Mouse (Mus musculus) testis, postnatal 10 days (tissue): ENCODE results near the gene Nfam1.

ENCODE experiments used
- DNase-seq: peaks from one replicate; pipeline ENCODE4 v3.0.0; 2021; ENCODE audit warnings: low spot score

Gene Nfam1

DNA sequence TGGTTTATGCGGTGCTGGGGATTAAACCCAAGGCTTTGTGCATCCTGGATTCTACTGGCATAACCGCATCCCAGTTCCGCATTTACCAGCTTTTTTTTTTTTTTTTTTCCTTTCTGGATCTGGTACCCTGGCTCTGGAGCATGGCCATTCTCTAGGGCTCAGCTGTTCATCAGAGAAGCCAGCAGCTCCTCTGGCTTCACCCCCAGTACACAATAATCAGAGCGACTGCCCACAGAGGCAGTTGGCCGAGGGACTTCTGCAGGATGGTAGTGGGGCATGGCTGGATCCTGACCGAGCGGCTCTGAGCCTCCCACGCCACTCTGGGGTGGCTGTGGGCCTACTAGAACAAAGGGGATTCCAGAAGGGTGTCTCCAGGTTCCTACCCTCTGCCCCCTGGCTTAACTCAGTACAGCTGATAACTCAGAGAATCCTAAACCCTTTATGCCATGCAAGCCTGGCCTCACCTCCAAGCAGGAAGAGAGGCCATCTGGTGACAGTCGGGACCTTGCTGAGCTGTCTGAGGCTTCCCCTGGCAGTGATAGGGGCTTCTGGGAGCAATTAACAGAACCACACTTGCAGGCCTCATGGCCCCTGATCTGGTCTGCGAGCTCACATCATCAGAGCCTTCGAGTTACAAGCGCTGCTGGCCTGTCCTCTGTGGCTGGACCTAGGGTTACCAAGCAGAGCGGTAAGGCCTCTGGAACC, 40.9 kb downstream of the Nfam1 start:
- no peak for DNase-seq

DNA sequence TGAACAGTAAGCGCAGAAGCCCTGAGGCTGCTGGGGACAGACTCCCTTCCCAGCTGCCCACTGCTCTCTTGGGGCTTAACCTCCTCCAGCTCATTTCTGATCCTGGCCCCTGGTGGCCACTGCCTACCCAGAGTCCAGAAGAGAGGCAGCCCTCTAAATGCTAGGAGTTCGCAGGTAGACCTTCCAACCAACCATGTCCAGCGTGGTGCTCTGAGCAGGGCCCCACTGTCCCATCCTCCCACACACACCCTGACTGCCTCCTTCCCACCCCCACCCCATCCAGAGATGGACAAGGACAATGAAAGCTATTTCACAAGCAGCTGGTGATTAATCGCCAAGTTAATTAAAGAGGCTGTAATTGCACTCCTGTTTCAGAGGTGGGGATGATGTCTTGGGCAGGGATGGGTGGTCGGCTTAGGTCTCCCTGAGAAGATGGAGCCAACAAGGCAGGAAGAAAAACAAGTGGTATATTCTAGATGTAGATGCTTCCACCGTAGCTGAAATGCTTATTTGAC, 43.9 kb downstream of the Nfam1 start:
- no peak for DNase-seq

DNA sequence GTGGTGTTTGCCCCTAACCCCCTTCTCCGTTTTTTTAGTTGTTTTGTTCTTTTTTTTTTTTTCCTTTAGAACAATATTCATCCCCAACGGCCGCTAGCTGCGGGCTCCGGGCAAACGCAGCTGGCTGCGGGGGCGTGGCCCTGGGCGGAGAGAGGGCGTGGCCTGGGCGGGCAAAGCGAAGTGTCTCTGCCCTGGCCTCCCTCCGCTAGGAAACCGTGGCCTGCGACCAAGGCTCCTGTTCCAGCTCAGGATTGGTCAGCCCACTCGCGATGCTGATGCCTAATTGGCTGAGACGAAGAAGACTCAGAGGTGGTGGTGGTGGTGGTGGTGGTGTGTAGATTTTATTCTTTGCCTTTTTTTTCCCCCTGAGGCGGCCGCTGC, 45.4 kb downstream of the Nfam1 start, which contains the start of gene Tcf20:
Gene Tcf20 (minus strand): TSS at position 141 of the 381 bp plus-strand sequence.
- peak; percentile 98 for DNase-seq

DNA sequence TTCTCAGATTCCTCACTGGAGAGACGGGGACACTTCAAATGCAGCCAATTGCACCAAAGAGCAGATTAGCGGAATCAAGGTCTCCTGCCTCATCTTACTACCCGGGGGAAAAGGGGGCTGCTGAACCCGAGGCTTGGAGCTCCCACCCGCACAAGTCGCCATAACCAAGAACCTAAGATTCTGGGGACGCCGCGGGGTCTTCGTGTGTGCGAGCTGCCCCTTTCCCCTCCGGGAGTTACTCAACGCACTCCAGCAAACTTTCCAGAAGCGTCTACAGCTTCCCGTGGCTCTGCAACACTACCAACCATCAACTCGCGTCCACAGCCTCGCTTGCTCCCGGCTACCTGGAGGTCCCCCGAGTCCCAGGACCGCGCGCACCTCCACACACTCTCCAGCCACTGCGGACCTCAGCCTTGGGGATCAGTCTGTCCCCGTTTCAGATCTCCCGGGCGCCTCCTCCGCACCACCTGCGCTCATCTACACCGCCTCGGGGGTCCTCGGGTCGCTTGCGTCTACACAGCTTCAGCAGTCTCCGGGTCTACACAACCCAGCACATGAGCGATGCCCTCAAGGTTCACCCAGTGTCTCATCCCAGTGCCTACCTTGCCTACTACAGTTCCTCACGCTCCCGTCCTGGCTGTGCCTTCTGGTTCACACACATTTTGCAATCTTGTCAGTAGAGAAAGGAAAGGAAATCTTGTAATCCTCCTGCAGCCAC, 45.9 kb downstream of the Nfam1 start:
- no peak for DNase-seq

DNA sequence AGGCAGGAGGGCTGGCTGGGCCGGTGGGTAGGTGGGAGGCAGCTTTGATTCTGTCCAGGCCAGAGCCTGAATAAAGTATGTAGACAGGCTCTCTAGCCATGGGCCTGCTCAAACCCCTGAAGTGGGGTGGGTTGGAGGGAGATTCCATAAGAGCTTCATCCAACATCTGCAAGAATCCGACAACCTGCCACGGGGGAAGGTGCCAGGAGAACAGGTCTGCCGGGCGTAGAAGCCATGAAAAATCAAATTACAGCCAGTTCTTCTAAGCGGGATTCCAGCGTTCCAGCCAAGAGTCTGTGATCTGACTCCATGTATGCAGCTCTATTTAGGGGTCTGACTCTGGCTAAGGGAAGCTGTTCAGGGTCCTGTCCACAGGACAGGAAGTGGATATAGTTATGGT, 48.5 kb downstream of the Nfam1 start:
- no peak for DNase-seq

DNA sequence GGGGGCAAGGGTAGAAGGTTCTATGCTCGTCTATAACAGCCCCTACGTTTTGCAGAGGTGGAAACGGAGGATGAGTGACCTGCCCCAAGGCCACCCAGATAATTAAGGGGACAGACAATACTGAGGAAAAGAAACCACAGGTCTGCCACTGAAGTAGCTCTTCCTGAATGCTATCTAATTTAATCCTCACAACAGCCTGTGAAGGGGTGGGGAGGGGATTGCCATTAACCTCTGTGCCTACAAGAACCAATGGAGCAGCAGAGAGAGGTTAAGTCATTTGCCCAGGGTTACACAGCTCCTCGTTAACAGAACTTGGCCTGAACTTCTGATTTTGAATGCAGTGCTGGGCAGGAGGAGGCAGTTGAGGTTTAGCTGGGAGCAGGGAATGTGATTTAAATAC, 49.0 kb downstream of the Nfam1 start:
- no peak for DNase-seq

DNA sequence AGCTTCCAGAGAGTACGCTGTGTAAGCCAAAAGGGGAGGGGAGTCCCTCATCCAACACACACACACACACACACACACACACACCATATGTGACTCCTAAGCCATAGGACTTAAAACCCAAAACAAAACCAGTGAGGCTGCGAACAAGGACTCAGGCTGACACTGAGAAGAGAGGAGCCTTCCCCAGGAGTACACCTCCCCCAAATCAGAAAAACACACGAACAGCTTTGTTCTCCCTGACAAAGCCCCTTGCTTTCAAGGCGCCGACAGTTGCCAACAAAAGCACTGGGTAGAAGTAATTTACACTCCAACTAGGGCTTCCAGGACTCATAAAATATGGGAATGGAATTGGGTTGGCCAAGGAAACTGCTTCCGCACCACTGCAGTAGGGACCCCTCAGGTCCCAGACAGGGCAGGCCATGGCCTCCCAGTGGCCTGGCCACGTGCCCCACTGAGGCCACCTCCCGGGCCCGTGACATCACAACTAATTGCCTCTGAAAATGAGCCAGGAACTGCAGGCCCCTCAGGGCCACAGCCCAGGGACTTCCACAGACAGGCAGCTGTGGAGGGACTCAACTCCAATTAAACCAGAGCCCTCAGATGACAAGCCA, 49.6 kb downstream of the Nfam1 start:
- DNase-seq, result no peak

DNA sequence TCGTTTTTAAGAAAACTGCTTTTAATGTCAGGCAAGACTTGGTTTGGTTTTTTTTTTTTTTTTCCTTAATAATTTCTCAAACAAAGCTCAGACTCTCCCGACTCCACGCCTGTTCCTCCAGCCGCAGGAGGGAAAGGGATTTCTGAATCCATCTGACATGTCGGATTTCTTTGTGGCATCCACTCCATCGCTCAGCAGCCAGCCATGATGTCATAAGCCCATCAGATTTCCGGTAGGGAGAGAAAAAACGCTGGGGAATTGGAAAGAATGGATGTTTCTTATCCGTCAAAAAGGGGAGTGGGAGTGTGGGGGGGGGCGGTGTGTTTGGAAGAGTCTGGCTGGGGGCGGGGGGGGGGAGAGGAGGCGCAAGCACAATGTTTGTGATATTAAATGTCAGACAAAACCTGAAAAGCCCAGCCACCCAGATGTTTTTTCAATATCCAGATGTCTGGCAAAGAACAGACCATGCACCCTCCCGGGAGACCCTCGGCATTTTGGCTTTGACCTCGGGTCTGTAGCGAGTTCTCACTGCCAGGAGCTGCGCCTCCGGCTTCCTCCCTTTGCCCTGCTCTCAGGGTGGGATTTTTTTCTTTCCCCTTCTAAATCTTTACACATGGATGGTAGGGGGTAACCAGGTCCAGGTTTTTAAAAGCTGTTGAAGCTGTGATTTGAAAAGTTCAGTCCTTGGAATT, 50.2 kb downstream of the Nfam1 start:
- no peak for DNase-seq

DNA sequence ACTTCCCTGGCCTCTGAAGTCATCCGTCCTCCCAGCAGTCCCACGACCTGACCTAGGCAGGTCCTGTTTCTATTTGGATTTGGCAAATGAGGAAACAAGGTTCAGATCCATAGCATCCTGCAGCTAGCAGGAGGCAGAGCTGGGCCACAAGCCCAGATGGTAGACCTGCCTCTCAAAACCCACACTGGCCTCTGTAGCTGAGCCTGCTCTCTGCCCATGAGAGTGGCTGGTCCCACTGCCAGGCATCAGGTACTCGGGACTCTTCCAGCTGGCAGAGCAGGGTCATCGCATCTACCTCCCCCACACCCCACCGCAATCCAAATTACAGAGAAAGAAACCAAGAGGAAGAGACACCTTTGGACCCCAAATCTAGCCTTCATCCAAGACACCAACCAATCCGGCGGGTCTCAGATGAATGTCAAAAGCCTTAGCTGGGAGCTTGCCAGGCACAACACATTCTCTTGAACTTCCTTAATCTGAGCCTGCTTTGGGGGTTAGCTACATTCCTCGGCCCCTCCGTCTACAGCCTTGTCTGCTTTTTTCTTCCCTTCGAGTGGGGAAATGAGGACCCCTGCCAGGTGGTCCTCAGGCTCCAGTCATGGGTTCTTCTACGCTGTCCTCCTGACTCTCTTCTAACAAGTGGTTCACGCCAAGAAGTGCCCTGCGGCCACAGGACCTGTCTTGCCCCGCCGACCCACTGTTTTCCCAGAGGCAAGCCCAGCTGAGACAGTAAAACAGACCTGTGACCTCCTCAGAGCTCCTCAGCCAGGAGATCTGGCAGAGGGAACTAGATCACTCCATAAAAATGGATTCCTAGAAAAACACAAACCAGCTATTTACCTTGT, 51.2 kb downstream of the Nfam1 start:
- DNase-seq, result no peak

DNA sequence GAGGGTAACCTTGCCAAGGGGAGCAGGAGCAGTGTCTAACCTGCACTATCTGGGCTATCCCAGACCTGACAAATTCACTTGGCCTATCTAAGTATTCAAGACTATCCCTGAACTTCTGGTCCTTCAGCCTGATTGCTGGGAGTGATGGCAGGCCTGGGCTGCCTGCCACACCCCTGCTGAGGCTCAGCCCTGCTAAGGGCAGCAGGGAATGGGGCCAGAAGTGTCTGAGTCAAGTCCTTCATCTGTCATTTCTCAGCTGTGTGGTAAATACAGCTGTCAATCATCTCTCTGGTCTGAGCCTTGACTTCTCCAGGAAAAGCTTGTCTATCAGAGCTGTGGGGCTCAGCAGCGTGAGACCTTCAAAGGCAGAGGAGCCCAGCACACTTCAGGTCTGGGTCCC, 53.6 kb downstream of the Nfam1 start:
- no peak for DNase-seq

DNA sequence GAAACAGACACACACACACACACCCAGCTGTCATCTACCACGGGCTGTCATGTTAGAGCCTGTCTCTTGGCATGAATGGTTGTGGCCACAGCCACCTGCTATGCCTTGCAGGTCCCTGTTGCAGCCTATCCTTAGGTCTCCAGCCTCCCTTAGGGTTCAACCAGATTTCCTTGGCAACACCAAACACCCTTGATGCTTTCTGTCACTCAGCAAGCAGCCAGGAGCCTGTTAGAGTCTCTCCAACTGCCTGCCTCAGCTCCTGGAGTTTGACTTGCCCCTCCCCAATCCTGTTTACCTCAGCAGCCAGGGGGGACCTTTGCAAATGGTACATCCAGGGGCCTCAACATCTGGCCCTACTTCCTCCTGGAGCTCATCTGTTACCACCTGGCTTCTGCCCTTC, 58.6 kb downstream of the Nfam1 start:
- no peak for DNase-seq

DNA sequence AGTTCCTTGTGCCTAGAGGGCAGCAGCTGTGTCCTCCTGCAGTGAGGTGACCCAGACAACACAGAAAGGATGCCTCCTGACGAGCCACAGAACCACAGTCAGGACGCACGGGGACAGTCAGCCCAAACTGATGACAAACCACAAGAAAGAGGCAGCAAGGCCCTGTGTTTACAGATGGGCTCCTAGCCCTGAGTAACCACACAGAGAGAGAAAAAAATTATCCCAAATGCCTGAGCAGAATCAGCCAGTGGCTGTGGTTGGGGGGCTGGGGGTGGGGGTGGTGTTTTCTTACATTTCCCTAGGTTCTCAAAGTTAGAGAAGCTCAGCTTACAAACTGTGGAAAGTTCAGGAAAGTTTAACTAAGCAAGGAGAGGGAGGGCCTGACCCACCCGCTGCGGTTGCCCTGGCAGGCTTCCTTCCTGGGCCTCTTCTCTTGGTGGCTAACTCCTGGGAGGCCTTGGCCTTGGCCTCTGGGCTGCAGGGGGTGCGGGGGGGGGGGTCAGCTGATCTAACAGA, 63.8 kb downstream of the Nfam1 start:
- no peak for DNase-seq

DNA sequence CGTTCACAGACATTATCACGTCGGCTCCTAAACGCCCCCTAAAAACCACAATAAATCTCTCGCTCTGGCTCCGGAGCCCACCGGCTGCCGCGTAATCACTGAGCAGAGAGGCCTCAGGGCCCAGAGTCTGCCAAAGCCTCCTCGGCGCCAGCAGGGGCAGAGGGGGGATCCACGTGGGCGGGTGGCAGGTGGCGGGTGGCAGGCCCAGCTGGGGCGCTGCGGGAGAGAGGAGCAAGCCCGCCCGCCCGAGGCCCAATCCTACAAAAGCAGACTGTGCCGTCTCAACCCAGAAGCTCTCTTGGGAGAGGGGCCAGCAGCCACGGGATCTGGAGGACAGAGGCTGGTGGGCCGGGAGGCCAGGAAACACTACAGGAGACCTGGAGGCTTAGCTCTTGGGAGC, 64.7 kb downstream of the Nfam1 start:
- no peak for DNase-seq

DNA sequence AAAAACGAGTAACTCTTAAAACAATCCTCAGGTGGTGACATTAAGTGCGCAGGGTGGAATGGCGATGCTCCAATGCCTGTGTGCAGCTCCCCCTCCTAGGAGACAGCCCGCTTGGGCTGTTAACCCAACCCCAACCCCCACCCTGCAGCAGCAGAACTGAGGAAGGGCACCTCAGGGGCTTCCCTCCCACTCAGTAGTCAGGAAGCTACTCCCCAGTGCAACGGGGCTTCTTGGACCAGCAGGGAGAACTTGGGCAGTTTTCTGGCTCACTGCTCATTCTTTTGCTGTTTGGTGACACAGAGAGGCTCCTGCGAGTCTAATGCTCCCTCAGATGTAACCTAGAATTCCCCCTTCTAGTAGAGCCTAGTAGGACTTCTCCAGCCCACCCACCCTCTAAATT, 65.2 kb downstream of the Nfam1 start:
- DNase-seq, result no peak

DNA sequence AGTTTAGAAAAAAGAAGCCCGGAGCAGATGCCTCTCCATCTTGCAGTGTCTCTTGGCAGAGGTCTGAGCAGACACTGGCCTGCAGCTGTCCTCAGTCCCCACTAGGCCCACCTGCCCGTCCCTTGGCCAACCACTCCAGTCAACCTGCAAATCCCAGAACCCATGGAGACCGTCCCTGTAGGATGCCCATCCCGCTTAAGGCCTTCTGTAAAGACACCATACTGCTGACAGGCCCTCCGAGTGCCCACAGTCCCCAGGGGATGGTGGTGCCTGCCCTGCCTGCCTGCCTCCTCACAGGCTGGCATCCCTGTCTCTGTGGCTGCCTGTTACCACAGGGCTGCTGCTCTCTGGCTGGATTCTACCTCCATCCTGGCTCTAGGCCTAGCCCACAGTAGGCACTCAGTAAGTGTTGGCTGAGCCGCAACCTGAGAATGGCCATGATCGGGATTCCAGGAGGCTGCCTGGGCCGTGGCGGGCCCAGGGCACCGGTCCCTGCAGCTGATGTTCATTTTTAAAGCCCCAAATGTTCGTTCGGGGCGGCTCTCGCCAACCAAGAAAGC, 68.8 kb downstream of the Nfam1 start:
- DNase-seq, result no peak

DNA sequence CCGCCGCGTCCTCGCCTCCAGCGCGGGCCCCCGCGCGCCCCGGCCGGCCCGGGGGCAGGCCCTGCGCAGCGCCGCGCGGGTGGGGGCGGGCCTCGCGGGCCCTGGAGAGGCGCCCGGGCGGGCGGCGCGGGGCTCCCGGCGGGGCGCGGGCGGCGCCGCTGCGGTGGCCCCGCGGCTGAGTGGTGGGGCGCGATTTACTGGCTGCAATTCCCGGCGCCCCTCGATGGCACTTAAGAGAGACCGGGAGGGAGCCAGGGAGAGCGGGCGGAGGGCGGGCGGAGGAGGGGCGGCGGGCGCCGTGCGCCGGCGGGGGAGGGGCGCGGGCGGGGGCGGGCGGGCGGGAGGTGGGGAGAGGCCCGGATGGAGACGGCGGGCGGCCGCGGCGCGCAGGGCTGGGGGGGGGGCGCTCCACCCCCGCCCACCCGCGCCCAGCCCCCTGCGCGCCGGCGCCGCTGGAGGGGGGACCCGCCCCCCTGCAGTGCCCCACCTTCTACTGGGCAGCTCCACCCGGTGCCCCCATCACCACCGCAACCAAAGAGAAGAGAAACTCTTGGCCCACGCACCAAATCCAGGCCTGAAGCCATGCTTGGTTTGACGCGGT, 69.5 kb downstream of the Nfam1 start:
- no peak for DNase-seq

DNA sequence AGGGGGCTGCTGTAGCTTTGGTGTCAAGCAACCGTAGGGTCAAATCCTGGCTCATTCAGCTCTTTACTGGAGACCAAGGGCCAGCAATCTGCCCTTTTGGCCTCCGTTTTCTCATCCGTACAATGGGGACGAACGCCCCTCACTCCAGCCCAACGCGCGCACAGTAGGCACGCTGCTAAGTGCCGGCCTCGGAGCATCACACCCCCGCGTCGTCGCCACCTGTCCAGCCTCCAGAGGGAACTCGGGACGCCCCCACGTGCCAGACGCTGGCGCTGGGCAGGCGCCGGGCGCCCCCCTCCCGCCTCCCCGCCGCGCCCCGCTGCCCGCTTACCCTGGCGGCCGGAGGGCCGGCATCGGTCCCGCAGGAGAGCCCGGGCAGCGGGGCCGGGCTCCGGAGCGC, 70.0 kb downstream of the Nfam1 start:
- DNase-seq, result peak; percentile 58

DNA sequence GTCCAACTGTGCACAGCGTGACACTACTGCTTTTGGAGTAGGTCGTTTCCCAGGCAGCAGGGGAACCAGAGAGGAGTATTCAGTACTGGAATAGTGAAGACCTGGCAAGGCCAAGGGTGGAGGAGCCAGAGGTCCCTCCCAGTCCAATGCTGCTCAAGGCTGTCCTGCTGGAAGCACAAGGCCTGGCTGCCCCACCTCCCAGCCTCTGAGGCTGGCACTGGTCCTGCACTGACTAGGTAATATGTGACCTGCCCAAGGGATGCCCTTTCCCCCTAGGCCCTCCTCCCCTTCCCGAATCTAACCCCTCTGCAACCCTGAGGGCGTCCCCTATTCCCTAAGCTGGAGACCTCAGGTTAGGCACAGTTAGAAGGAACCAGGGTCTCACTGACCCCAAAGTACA, 70.6 kb downstream of the Nfam1 start:
- DNase-seq, result no peak

DNA sequence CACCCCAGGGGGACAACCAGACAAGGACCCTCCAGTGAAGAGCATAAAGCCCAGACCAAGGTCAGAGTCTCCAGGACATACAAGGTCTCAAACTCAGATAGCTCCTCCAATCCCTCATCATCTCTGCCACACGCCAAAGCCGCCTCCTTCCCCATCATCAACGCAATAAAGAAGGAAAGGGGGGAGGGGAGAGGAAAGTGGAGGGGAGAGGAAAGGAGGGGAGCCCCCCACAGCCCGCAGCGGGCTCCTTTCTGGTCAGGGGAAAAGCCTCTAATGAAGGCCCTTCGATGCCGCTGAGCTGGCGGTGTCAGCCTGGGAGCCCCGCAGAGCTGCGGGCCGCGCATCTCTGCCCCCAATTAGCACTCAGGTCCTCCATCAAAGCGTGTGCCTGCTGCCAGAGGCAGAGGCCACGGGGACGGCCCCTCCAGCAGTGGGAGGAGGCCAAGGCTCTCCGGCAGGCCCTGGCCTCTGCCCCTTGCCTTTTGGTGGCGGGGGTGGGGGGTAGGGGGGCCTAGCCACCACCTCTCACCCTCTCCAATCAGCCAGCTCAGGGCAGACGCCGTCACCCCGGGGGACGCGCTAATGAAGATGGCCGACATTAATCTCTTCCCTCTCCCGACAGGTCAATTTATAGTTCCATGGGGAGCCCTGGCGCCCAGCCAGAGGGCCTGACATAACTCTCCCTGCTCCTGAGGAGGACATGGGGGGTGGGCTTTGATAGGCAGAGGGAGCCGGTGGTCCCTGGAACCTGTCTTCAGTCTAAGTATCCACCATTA, 72.1 kb downstream of the Nfam1 start:
- DNase-seq, result peak; percentile 57

DNA sequence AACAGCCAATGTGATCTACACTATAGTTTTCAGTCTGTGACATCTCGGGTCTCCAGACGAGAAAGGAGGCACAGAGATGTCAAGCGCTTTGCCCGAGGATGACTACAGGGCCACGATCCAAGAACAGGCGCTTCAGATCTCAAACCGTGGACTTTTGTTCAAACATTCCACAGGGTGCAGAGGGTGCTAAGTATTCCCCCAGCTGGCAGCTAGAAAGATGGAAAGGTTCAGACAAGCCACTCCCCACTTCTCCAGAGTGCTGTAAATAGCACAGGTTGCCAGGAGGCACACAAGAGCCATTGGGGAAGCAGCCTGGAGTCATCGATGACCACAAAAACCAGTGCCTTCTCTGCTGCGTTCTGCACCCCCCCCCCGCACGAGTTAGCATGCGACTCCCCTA, 74.0 kb downstream of the Nfam1 start:
- no peak for DNase-seq
